Mouse (Mus musculus) heart, postnatal 0 days (tissue): ENCODE measurements at regions not wholly inside any gene's neighbourhood (a gene's known extent, or its start where the extent isn't known, plus 50 kb on each side); places are given as distances from the start of the nearest gene placed in this dataset.

Source experiments
- CTCF ChIP-seq: IDR thresholded peaks from 2 replicates; pipeline ENCODE4 v1.5.1; 2016; ENCODE audit warnings: antibody characterized with exemption, control low read depth, low read depth
- EP300 ChIP-seq: IDR thresholded peaks from 2 replicates; pipeline ENCODE4 v1.6.1; 2016; ENCODE audit warnings: antibody characterized with exemption, low read depth

GRCm38 (mm10) chr10:118575570-118575969 lies 134.7 kb downstream of the Ifng start:
- TF ChIP-seq CTCF = no peak
- no peak for TF ChIP-seq EP300
